Mouse (Mus musculus): ENCODE results near the gene Arsg. TPM values are rescaled to one million over a fixed set of nuclear protein-coding genes. Genes with fewer than 3 reads are reported as not detected.

The Arsg gene
- total RNA-seq, 2 experiments from 2014 or later: 0.84 to 0.86 TPM

DNA sequence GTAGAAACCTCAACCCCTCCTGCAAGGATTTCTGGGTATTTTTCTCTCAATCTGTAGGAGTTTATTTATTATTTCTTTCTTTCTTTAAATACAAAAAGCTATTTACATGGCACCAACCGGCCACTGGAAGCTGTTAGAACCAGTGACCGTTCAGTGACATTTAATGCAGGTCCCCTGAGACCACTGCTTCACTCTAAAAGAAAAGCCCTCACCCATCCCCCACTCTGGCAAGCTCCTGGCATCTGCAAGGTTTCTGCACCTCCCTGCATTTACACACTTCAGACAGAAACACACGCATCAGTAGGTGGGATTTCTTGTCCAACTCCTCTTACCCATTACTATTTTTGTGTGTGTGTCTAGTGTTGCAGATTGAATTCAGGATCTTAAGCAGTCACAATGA lies 33.9 kb downstream of the Arsg start:
- intact Hi-C loops (cut with DNase I): no loop called here
- H3K4me3 ChIP-seq: no peak overlapping the region
- TF ChIP-seq CTCF (IDR thresholded peaks at IDR 0.05): no peak
- no peak for DNase-seq
- H3K27ac ChIP-seq: no peak overlapping the region

DNA sequence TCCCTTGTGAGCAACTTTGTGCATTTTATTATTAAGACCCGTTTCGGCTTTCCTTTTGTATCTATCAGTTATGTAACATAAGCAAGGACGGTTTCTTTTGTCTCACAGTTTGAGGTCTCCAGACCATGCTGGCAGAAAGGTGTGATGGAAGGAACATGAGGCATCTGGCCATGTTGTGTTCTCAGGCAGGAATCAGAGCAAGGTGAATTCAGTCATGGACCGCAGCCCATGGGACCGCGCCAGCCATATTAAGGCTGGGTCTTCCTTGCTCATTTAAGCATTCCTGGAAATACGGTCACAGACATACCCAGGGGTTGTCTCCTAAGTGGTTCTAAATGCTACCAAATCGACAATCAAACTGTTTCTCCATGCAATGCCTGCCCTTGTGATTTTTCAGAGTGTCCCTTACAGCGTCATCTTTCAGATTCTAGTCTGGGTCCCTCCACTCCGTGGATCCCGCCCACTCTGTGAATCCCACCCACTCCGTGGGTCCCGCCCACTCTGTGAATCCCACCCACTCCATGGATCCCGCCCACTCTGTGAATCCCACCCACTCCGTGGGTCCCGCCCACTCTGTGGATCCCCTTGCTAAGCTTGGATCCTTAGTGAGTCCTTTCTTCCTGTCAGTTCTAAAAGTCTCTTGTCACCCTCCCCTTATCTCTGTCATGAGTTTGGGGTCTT lies 40.0 kb downstream of the Arsg start:
- no peak for DNase-seq
- intact Hi-C loops (cut with DNase I): no loop called here
- Histone ChIP-seq H3K27ac (no peak overlapping the region), H3K4me3 (no peak overlapping the region)
- no peak for TF ChIP-seq CTCF (IDR thresholded peaks at IDR 0.05)

DNA sequence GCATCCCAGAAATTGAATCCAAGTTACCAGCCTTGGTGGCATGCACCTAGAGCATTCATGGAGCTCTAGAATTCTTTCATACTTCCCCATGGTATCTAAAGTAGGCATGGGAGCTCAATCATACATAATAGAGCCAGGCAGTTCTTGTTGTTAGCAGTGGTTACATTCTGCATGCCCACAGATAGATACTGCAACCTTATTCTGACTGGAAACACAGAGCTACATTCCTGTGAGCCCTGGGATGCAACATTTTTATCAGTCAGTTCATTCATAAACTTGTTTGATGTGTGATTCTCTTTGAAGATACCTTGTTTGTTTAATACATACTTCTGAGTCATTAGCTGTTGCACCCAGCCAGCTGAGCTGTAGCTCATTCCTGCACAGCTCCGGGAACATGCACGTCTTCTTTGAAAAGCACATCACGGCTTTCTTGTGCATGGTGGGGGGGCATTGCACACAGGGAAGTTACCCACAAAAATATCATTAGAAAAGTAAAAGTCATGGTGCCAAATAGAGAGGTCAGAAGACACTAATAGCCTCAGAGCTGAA lies 41.0 kb downstream of the Arsg start:
- DNase-seq: no peak
- intact Hi-C loops (cut with DNase I): no loop called here
- no peak for TF ChIP-seq CTCF (IDR thresholded peaks at IDR 0.05)
- Histone ChIP-seq H3K27ac (no peak overlapping the region), H3K4me3 (no peak overlapping the region)

DNA sequence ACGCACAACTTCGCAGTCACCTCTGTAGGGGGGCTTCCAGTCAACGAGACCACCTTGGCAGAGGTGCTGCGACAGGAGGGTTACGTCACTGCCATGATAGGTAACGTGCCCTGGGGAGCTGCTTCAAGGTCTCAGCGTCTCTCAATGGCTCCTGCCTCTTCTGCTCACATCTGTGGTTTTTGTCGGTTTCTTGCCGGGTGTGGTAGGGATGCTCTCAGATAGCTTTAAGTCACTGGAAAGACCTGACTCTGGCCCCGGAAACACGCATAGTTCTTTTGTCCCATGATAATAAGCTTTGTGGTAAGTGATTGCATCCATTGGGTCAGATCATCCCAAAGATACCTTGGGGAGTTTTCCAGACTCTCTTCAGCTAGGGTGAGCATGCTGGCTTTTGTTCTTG lies 44.2 kb downstream of the Arsg start:
- intact Hi-C loops (cut with DNase I): no loop called here
- Histone ChIP-seq H3K27ac (no peak overlapping the region), H3K4me3 (no peak overlapping the region)
- TF ChIP-seq CTCF (IDR thresholded peaks at IDR 0.05): no peak
- DNase-seq: no peak

DNA sequence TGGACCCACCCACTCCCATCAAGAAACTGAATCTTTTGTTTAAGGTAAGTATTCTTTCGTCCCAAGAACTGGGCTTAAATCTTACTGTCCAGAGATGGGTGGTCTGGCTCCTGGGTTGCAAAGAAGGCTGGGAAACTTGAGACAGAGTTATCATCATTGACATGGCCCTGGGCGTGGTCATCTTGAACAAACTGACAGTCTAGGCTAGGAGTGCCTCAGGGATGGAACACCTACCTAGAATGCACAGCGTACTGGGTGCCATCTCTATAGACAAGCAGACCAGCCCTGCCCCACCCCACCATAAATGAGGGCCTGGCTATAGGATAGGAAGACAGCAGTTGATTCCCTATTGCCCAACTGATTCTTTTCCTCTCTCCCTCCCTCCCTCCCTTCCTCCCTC lies 44.6 kb downstream of the Arsg start:
- intact Hi-C loops (cut with DNase I): no loop called here
- no peak for TF ChIP-seq CTCF (IDR thresholded peaks at IDR 0.05)
- no peak for DNase-seq
- Histone ChIP-seq H3K4me3 (no peak overlapping the region), H3K27ac (no peak overlapping the region)

DNA sequence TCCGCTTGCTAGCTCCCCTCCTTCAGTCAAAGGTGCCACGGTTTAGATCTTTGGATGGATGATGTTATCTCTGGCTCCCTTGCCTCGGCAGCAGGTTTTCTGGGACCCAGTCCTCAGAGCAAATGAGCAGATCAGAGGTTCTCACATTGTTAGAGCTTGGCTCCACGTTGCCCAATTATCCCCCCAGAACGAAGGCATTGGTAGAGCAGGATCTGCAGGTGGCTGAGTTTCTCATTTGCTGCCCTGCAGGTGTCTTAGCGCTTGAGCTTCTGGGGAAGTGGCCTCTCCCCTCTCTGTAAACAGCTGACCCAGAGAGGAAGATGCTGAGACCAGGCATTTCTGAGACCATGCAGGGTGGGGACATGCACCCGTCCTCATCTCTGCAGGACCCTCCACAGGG lies 47.8 kb downstream of the Arsg start:
- Histone ChIP-seq H3K27ac (no peak overlapping the region), H3K4me3 (no peak overlapping the region)
- intact Hi-C loops (cut with DNase I): no loop called here
- no peak for TF ChIP-seq CTCF (IDR thresholded peaks at IDR 0.05)
- no peak for DNase-seq

DNA sequence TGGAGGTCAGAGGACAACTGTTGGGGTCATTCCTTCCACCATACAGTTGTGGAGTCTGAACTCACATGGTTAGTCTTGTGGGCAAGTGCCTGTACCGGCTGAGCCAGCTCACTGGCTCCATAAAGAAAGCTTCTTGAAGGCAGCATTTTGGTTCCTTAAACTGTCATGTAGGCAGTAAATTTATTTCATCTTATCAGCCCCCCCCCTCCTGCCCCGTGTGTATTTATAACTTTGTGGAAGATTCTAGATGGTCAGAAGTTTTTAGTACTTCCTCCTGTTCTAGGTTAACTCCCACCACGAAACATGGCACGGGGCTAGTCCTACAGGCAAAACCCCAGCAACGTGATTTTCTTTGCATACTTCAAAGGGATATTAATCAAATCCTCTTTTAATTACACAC lies 51.7 kb downstream of the Arsg start:
- no peak for DNase-seq
- H3K27ac ChIP-seq: no peak overlapping the region
- TF ChIP-seq CTCF (IDR thresholded peaks at IDR 0.05): no peak
- intact Hi-C loops (cut with DNase I): no loop called here
- H3K4me3 ChIP-seq: no peak overlapping the region

DNA sequence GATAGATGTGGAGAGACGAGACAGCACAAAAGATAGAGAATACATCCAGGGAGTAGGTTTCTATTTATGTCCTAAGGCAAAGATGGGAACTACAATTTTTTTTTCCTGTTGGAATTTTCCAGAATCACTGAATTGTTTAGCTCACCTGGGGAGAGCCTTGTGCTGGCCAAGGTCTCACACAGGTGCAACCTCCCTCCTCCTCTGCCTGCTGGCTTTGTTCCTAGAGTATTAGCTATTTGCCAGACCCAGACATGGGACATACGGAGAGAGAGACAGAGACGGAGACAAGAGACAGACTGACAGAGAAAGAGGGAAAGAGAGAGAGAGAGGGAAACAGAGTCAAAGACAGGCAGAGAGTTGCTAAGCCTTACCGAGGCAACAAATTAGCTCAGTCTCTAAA lies 52.4 kb downstream of the Arsg start:
- TF ChIP-seq CTCF (IDR thresholded peaks at IDR 0.05): no peak
- no peak for DNase-seq
- intact Hi-C loops (cut with DNase I): no loop called here
- Histone ChIP-seq H3K4me3 (no peak overlapping the region), H3K27ac (no peak overlapping the region)

DNA sequence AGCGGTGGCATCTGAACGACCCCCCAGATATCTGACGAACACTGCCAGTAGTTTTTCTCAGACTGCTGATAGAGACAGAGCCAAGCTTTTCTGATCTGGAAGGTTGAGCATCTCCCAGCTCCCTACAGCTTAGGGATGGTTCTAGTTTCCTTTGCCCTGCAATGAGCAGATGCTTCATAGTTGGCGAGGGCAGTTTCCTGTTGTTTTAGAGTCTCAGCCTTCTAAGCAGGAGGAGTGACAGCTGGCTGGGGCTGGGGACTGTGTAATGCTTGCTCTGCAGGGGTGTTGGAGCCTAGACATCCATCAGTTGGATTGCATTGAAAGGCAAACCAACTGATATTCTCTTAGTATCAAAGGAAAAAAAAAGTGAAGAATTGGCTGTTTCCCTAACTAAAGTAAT lies 56.9 kb downstream of the Arsg start:
- Histone ChIP-seq H3K4me3 (no peak overlapping the region), H3K27ac (no peak overlapping the region)
- intact Hi-C loops (cut with DNase I): no loop called here
- no peak for DNase-seq
- TF ChIP-seq CTCF (IDR thresholded peaks at IDR 0.05): no peak

DNA sequence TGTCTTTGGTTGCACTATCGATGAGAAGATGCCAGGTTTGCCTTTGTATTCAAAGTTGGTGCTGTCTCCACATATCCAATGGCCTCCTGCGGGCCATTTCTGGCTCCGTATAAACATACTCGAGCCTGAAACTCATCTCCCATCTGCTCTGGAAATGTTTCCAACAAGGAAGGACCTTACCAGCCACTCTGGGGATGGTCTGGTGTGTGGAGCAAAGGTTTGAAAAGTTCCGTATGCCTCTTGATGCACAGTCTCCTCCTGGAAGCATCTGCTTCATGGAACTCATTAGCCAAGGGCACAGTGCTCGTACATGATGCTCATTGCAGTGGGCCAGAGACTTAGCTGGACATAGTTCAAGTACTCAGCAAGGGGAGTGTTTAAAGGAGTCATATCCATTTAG lies 62.8 kb downstream of the Arsg start:
- DNase-seq: no peak
- no peak overlapping the region for H3K27ac ChIP-seq
- intact Hi-C loops (cut with DNase I): no loop called here
- TF ChIP-seq CTCF (IDR thresholded peaks at IDR 0.05): no peak
- no peak overlapping the region for H3K4me3 ChIP-seq

DNA sequence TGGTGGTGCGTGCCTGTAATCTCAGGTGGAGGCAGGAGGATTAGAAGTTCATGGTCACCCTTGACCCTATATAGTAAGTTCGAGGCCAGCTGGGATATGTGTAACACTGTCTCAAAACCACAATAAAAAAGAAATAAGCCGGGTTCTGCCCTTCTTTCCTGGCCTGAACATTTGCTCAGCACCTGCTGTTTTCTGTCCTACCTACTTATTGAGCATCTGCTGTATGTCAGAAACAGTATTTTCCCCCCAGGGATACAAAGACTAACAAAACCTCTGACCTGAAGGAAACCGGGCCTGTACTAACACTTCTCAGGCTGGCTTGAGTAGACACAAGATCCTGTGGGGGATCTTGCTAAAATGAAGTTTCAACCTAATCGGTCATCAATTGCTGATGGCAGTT lies 63.8 kb downstream of the Arsg start:
- intact Hi-C loops (cut with DNase I): no loop called here

DNA sequence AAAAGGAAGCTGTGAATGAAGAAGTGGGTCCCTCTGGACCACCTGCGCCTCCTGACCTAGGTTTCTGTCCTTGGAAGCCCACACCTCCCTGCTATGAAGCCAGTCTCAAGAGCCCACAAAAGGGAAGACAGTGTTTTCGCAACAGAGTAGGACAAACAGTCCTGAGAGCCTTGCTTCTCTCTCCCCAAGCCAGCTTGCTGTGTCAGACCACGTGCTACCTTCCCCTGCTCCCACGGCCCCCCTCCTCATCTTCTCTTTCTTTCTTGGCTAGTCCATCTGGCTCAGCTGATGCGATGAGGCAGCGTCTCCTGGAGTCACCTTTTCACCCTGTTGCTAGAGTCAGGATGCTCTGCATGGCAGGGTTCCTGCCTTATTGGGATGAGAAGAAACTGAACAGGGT lies 66.1 kb downstream of the Arsg start:
- intact Hi-C loops (cut with DNase I): no loop called here
- DNase-seq: no peak
- H3K4me3 ChIP-seq: no peak overlapping the region
- no peak overlapping the region for H3K27ac ChIP-seq
- TF ChIP-seq CTCF (IDR thresholded peaks at IDR 0.05): no peak

More for the DNA sequence above, 63.8 kb downstream of the Arsg start:
- no peak for TF ChIP-seq CTCF (IDR thresholded peaks at IDR 0.05)
- no peak overlapping the region for H3K27ac ChIP-seq
- DNase-seq: no peak
- no peak overlapping the region for H3K4me3 ChIP-seq

DNA sequence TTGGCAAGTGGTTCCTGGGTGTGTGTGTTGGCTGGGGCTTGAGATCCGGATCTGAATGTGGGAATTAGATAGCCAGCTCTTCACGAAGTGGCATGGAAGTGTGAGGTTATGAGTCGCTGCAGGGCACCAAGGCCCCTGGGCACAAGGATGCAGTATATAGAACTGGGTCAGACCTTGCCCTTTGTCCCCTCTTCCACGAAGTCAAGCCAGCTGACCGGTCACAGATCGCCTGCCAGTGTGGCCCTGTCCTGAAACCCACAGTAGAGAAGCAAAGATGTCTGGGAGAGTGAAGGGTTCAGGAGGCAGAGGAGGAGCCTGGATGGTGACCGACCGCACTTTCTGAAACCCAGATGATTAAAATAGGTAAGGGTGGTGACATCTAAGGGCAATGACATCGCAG lies 70.3 kb downstream of the Arsg start:
- no peak for DNase-seq
- Histone ChIP-seq H3K27ac (no peak overlapping the region), H3K4me3 (no peak overlapping the region)
- no peak for TF ChIP-seq CTCF (IDR thresholded peaks at IDR 0.05)
- intact Hi-C loops (cut with DNase I): no loop called here

DNA sequence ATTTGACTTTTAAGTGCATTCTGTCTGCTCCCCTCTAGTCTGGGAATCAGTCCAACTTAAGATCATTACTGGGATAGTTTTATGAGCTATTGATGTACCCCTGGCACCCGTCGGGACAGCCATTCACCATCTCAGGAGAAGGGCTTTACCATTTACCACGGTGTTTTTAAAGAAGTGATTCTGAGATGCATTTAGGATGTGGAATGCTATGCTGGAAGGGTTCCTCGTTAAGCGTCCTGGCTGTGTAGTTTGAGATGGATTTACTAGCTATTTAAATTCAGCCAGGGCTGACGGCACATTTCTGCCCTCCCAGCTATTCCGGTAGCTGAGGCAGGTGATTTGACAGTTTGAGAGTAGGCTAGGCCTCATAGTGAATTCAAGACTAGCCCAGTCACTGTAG lies 71.3 kb downstream of the Arsg start:
- Histone ChIP-seq H3K4me3 (no peak overlapping the region), H3K27ac (no peak overlapping the region)
- intact Hi-C loops (cut with DNase I): no loop called here
- DNase-seq: no peak
- TF ChIP-seq CTCF (IDR thresholded peaks at IDR 0.05): no peak

Measured in gastrocnemius, adult 2 months (tissue).